Mouse (Mus musculus) cerebellum, adult 2 months (tissue): Measurements from ENCODE around the gene Lyrm9.

Source experiments
- CTCF ChIP-seq: fragments of 200-500 bp; IDR thresholded peaks from 2 replicates; pipeline ENCODE4 v1.5.1; 2011; ENCODE audit warnings: low read depth, mild to moderate bottlenecking, control low read depth, low read length, moderate library complexity, borderline replicate concordance; ENCODE audit not compliant: insufficient read depth
- POLR2A ChIP-seq: fragments of 200-500 bp; IDR thresholded peaks from 2 replicates; pipeline ENCODE4 v1.6.1; 2011; ENCODE audit warnings: low read length, control low read depth, borderline replicate concordance; ENCODE audit not compliant: insufficient read depth

DNA sequence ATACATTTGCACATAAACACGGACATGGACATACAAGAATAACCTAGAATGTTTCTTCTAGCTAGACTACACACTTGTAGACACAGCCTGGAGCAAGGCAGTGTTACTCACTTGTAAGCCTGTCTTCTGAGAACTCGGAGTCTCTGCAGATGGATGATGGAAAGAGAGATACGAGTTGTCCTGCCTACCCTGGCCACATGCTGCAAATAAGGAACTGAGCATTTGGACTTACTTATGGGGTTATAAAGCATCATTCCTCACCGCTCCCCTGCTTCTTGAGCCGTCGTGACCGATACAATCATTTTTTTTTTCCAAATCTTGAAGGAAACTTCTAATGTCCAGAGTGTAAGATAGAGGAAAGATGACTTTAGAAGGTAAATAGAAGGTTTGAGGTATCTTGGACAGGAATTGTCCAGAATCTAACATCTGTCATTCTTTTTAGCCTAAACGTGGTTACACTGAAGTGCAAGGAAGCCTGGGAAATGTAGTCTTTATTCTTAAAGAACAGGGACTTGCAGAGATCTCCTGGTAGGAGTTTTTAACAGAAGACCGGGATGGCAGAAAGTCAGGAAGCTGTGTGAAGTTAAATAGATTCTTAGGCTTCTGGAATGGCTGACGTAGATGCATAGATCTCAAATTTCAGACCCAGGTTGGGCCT is 30.2 kb upstream of the Lyrm9 start:
- TF ChIP-seq CTCF: no peak
- TF ChIP-seq POLR2A: no peak
